Mouse (Mus musculus): ENCODE results near the gene Ttll5.

DNA sequence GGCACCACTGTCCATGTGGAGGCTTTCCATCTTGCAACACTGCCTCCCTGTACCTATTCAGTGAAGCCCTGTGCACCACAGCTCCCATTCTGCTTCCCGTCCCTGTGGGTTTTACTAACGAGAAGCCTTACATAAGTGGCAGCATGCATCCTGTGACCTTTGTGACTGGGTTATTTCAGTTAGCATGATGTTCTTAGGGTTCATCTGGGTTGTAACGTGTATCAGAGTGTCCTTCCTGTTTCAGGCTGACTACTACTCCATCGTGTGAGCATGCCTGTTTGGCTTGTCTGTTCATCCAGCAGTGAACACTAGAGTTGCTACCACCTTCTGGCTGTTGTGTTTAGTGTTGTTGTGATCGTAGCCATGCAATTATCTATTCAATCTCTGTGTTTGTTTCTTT is 221.7 kb downstream of the Ttll5 start:
- no peak for TF ChIP-seq CTCF (IDR thresholded peaks at IDR 0.05; ENCODE audit: borderline replicate concordance, insufficient read depth, low read depth, low read length)
- no peak for TF ChIP-seq POLR2A (IDR thresholded peaks at IDR 0.05; ENCODE audit: borderline replicate concordance, insufficient read depth, low read length)

Data from cerebellum, adult 2 months (tissue).